Mouse (Mus musculus) testis, adult 2 months (tissue): ENCODE data around the gene Srp54a. TPM values are rescaled to one million over a fixed set of nuclear protein-coding genes. Genes with fewer than 3 reads are reported as not detected.

Source experiments
- polyA plus RNA-seq: library from polyadenylated mRNA; depleted of rRNA; stranded (reverse); fragments of >200 nt; gene quantifications from 2 replicates; pipeline ENCODE4 v1.2.3, GENCODE M21; 2012; rRNA removed

Srp54a gene
- polyA plus RNA-seq, 1 experiment: 20.1 TPM

Other genes with a start within 250 kb of the Srp54a start
- 34.9 and 60.3 TPM in 2 replicates for gene Cfl2, start 217.4 kb upstream of the Srp54a start, polyA plus RNA-seq
- gene Gm20403, start 93.7 kb upstream of the Srp54a start, polyA plus RNA-seq: not detected in 2 replicates
- gene Baz1a, start 65.9 kb upstream of the Srp54a start, polyA plus RNA-seq: 50.0 and 51.8 TPM in 2 replicates
- gene 2700097O09Rik, start 152 bp upstream of the Srp54a start, polyA plus RNA-seq: 6.9 and 8.6 TPM in 2 replicates
- gene Fam177a, start 44.2 kb downstream of the Srp54a start, polyA plus RNA-seq: 29.4 and 39.8 TPM in 2 replicates
- 31.5 and 32.9 TPM in 2 replicates for gene Srp54b, start 74.8 kb downstream of the Srp54a start, polyA plus RNA-seq
- not detected in 2 replicates for gene 1700047I17Rik2, start 119.3 kb downstream of the Srp54a start, polyA plus RNA-seq
- 29.0 and 38.4 TPM in 2 replicates for gene Srp54c, start 149.9 kb downstream of the Srp54a start, polyA plus RNA-seq
- 5.0 and 5.8 TPM in 2 replicates for gene 1110008L16Rik, start 219.3 kb downstream of the Srp54a start, polyA plus RNA-seq
- 8.9 and 10.2 TPM in 2 replicates for gene Ppp2r3c, start 222.7 kb downstream of the Srp54a start, polyA plus RNA-seq